Mouse (Mus musculus) ovary, postnatal 10 days (tissue): Measurements from ENCODE around the gene Dyrk1a.

Source experiments
- DNase-seq: peaks from one replicate; pipeline ENCODE4 v3.0.0; 2022; ENCODE audit warnings: low spot score

Gene Dyrk1a

DNA sequence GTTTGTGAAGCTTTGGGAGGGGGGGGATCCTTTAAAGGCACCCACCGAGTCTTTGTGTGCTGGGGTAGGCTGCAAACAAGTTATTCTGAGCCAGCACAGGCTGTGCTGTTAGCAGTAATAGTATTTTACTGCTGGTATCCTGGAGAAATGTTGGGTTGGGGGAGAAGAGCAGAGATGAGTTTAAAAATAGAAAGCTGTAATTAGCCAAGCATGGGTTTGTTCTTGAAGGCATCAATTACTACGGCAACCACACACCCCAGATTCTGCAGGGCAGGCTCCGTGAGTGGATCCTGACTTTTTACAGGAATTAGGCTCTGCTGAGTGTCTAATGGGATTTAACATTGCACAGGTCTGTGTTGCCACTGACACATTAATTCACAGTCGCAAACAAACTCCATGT lies 149.1 kb downstream of the Dyrk1a start:
- no peak for DNase-seq

DNA sequence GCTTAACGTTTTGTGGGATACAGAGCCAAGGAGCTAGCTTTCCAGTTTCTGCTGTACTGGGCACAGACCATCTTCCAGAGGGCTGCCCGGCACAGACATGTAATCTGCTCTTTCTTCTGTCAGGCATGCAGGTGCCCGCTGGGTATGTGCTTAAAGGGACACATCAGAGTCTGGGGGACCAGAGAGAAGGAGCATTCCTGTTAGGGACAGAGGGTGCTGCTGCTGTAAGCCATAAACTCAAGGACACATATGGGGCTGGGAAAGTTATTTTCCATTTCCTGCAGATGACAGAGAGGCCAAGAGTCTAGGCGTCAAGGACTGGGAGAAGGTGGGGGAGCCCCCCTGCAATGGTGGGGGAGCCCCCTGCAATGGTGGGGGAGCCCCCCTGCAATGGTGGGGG lies 149.7 kb downstream of the Dyrk1a start:
- no peak for DNase-seq

DNA sequence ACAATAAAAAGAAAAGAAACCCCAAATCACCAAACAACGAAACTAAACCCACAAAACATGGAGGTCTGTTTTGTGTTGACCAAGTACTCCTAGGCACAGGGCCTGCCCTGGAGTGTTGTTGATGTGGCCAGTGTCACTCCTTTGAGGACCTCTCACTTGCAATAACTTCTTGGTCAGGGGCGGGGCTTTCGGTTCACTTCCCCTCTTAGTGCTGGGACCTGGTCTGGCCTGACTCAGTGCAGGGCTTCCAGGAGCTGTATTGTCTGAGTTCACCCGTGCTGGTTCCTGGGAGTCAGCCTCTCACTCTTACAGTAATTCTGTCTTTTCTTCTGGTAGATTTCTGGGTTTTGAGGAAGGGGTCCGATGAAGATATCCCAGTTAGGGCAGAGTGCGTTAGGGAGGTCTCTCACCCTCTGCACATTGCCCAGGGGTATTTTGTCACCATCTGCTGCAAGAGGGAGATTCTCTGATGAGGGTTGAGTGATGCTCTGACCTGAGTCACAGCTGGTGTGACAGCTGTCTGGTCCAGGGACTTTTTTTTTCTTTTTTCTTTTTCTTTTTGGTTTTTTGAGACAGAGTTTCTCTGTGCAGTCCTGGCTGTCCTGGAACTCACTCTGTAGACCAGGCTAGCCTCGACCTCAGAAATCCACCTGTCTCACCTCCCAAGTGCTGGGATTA lies 150.8 kb downstream of the Dyrk1a start:
- DNase-seq, result no peak

DNA sequence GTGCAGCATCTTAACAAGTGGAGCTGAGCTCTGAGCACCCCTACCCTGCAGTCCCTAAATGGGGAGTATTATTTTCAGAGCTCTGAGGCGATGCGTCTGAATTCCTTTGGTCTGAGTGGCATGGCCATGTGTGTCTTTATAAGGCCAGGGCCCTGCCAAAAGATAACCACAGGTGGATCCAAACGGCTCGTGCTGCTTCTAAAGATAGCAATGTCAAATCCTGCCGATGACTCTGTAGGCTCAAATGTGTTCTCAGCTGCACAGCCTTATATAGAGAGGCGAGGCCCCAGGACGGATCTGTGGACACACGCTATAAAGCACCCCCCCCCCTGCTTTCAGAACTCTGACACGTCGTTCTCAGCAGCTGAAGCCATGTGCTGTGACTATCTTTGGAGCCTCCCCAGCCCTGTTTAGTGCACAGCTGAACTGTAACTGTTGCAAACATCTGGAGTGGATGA lies 151.8 kb downstream of the Dyrk1a start:
- DNase-seq, result no peak

DNA sequence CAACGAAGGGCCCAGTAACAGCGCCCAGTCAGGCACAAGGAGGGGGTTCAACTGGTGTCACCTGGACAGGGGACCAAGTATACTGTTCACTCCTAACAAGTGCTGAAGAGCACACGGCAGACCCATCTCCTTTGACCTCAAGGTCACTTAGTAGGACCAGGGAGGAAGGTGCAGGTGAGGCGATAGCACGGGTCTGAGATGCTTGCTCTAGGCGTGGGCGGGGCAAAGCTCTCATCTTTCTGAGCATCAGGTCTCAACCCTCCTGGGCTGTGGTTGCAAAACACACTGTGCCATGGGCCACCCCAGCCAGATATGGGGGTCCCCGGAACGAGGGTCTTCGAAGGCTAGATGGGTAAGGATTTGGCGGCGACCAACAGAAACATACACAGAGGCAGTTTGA lies 153.1 kb downstream of the Dyrk1a start:
- no peak for DNase-seq

DNA sequence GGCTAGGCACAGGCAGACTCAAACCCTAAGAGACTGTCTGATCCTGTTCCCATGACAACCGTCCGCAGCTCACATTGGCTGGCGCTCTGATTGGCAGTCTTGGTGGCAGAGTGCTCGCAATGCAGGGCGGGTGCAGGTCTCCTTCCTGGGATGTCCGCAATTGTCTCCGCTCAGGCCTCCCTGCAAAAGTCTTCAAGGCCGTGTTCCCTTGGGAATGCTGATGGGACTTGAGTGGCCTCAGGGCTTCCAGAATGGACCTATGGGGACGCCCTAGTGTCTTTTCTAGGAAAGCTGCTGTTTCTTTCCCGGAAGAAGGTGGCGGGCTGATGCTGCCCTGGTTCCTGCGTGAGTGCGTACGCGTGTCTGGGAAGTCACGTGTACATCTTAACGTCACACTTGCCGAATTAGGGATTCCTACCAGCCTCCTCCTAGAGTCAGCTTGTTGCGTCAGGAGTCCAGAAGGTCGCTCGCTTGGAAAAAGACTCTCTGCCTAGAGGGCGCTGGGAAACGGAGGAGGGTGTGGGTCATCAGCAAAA lies 154.3 kb downstream of the Dyrk1a start:
- DNase-seq, result peak; percentile 22

DNA sequence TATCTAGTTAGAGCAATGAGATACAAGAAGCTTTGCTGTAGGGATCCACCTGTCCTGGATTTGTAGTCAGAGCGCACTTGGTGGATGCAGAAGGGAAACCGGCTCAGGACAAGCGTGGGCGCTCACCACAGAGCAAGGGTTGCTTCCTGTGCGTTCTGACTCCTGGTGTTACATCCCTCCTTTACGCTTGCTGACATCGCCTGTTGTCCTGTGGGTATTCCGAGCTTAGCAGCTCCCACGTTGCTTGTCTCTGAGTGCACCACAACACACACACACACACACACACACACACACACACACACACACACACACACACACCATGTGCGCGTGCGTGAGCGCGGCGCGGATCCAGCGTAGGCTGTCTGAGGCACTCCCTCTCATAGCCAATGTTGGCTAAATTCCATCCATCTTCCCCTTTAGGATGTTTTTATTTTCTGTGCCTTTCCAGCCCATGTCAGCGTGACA lies 155.0 kb downstream of the Dyrk1a start:
- DNase-seq, result no peak

DNA sequence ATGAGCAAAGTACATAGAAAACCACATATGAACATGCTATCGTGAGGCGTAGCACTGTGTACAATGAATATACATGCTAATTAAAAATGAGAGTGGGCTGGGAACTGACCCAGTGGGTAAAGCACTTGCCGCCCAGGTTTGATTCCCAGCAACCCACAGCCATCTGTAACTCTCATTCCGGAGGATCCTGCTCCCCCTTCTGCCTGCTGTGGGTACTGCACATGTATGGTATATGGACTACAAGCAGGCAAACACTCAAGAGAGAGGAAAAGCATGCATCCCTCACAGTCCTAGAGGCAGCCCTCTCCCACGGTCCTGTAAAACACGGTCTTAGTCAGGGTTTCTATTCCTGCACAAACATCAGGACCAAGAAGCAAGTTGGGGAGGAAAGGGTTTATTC lies 159.4 kb downstream of the Dyrk1a start:
- DNase-seq, result no peak

DNA sequence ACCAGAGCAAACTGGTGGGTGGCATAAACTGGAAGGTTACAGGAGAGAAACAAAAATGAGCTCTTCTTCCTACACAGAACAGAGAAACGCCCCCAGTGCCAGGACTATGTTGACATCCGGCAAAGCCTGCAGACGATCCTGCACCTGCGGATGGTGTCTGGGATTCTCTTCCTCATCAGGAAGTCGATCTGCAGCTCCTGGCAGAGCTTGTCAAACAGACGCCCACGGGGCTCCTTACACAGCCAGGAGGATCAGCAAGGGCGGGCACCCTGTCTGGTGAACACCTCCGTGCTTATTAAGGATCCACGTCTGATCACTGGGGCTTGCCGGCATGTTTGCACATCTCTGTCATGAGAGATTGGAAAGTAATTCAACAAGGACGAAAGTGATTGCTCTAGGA lies 161.2 kb downstream of the Dyrk1a start:
- DNase-seq, result no peak

DNA sequence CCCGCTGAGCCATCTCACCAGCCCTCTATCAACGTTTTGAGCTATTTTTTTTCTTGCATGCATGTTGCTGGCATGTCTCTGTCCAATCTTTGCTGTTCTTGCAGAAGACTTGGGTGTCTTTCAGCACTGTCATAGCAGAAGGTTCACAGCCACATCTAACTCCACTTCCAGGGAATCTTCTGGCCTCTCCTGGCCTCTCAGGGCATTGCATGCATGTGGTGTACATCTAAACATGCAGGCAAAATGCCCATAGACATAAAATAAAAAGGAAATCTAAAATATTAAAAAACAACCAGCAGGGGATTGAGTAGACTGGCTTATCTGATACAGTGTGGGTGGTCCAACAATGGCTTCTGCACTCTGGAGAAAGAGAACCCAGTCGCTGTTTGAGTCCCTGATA lies 165.7 kb downstream of the Dyrk1a start:
- no peak for DNase-seq

DNA sequence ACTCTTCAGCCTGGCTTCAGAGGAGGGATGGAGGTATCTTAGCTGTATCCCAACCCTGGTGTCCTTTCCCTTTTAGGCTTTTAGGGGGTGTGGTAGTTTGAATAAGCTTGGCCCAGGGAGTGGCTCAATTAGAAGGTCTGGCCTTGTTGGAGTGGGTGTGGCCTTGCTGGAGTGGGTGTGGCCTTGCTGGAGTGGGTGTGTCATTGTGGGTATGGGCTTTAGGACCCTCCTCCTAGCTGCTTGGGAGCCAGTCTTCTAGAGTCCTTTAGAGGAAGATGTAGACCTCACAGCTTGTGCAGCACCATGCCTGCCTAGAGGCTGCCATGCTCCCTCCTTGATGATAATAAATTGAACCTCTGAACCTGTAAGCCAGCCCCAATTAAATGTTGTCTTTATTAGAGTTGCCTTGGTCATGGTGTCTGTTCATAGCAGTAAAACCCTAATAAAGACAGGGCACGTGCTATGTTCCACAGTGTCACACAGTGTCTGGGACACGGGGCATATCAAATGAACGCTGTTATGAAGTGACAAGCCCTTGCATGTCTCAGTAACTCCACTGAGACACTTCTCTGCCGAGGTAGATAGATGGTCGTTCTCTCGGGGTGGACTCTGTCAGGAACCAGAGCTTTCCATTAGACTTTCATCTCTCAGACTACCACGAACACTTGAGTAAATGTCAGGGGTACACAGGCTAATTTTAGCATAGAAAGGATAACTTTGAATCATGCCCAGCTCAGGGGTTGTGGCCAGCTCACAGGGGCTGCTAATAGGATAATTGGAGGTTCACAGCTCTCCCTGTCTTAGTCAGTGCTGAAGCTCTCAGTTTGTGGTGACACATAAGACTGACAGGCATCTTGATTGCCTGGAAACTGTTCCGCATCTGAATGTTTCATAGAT lies 166.9 kb downstream of the Dyrk1a start:
- DNase-seq, result no peak

DNA sequence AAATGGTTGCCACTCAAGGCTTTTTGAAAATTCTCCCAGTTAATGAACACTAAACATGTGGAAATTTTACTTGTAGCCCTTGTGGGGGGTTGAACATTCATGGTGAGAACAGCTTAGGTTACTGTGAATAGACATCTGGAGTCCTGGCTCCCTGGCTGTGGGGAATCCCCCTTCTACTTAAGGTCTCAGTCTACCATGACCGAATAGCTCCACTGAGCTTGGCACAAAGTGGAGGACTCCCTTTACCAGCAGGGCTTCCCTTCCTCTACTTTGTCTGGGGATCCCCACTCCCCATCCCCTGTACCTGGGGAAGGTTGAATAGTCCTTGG lies 167.5 kb downstream of the Dyrk1a start:
- DNase-seq, result no peak

DNA sequence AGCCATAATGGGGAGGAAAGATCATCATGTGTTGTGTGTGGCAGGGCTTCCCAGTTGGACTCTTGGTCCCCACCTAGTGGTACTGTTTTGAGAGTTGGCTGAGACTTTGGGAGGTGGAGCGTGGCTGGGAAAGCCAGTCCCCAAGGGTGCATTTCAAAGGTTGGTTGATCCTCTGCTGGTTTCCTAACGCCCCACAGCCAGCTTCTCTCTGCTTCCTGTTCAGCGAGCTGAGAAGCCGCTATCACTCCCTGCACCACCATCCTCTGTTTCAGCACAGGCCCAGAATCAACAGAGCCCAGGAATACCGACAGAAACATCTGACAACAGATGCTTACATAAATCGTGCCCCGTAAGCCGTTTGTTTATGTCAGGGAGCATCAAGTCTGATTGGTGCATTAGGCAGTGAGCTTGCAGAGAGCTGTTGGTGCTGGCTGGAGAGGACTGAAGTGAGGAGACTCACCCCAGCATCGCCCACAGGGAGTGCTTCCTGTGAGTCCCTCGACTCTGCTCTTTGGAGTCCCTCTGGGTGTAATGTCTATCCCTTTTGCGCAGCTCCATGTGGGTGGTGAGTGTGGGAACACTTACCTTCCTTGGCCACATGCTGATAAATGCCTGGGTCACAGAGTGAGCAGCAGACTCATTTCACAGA lies 174.2 kb downstream of the Dyrk1a start:
- DNase-seq, result no peak

DNA sequence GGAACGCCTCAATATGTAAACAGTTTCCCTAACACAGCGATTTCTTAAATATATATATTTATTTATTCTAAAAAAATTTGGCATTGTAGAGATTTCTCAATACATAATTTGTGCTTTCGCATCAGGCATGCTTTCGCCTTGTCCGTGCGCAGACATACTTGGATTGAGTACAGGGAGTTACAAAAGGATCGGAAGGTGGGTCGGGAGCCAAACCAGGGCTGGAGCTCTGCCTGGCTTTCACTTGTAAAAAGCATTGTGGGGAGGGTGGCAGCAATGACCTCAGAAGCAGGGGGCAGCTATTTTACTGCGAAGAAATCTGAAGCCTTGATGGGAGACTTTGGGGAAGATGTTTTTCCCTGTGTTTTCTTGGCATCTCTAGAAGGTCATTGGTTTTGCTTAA lies 175.2 kb downstream of the Dyrk1a start:
- DNase-seq, result no peak
